Mouse (Mus musculus) lung, adult 2 months (tissue): Measurements from ENCODE around the gene Gm20388.

Experiments
- CTCF ChIP-seq: fragments of 200-500 bp; IDR thresholded peaks from 2 replicates; pipeline ENCODE4 v1.5.1; 2011; ENCODE audit warnings: mild to moderate bottlenecking, low read length, control low read depth; ENCODE audit not compliant: insufficient read depth
- POLR2A ChIP-seq: fragments of 200-500 bp; IDR thresholded peaks from 2 replicates; pipeline ENCODE4 v1.6.1; 2011; ENCODE audit warnings: low read depth, mild to moderate bottlenecking, control low read depth, low read length, borderline replicate concordance; ENCODE audit errors: extremely low read depth

DNA sequence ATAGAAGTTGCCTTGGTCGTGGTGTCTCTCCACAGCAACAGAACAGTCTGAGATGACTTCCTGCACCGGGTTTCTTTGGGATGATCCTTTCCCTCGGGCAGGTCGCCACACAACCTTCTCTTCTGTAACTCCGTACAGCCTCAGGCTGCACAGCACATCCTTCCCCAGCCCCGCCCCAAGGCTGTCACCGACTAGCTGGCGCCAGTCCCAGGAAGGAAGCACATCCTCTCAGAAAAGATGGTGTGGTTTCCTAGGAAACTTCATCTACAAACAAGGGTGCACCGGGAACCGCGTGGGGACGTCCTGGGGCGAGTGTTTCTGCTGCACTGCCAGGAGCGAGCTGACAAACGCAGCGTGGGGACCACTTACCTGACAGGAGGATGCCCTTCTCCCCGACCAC, 4047.5 kb downstream of the Gm20388 start:
- no peak for TF ChIP-seq CTCF
- no peak for TF ChIP-seq POLR2A
